Mouse (Mus musculus) testis, adult 2 months (tissue): ENCODE measurements around the gene Tubb3. TPM values are rescaled to one million over a fixed set of nuclear protein-coding genes. Genes with fewer than 3 reads are reported as not detected.
"Not testable (repeated sequence)": the region's sequence is repeated elsewhere in the genome, so short reads cannot be mapped to it uniquely, and the experiment has no call there.

Experiments used
- H3K27ac ChIP-seq: fragments of 200-500 bp; 2 replicates; pipeline ENCODE4 v1.5.1; 2012; ENCODE audit warnings: low read depth, low read length; ENCODE audit not compliant: control insufficient read depth, insufficient read depth
- H3K27me3 ChIP-seq: fragments of 200-500 bp; 2 replicates; pipeline ENCODE4 v1.6.1; 2012; ENCODE audit warnings: mild to moderate bottlenecking, low read length, moderate library complexity; ENCODE audit not compliant: control insufficient read depth, insufficient read depth
- H3K36me3 ChIP-seq: fragments of 200-500 bp; 2 replicates; pipeline ENCODE4 v1.6.1; 2012; ENCODE audit warnings: mild to moderate bottlenecking, low read length; ENCODE audit not compliant: control insufficient read depth, insufficient read depth
- H3K4me1 ChIP-seq: fragments of 200-500 bp; 2 replicates; pipeline ENCODE4 v1.6.1; 2012; ENCODE audit warnings: low read length; ENCODE audit not compliant: control insufficient read depth, insufficient read depth
- H3K4me3 ChIP-seq: fragments of 200-500 bp; 2 replicates; pipeline ENCODE4 v1.5.1; 2012; ENCODE audit warnings: low read depth, mild to moderate bottlenecking, low read length, moderate library complexity, mixed read lengths; ENCODE audit not compliant: control insufficient read depth
- CTCF ChIP-seq: fragments of 200-500 bp; IDR thresholded peaks from 2 replicates; pipeline ENCODE4 v1.5.1; 2012; ENCODE audit warnings: low read depth, mild to moderate bottlenecking, inconsistent platforms, low read length, moderate library complexity; ENCODE audit not compliant: control insufficient read depth, insufficient read depth, insufficient replicate concordance
- POLR2A ChIP-seq: fragments of 200-500 bp; IDR thresholded peaks from 2 replicates; pipeline ENCODE4 v1.6.1; 2012; ENCODE audit warnings: low read depth, mild to moderate bottlenecking, inconsistent platforms, low read length, moderate library complexity; ENCODE audit not compliant: control insufficient read depth
- polyA plus RNA-seq: library from polyadenylated mRNA; depleted of rRNA; stranded (reverse); fragments of >200 nt; gene quantifications from 2 replicates; pipeline ENCODE4 v1.2.3, GENCODE M21; 2012

Gene Tubb3
- polyA plus RNA-seq, 1 experiment = 48.7 TPM

GRCm38 (mm10) chr8:123428939-123429721 lies 17.9 kb downstream of the Tubb3 start:
- Histone ChIP-seq H3K27me3 (no peaks in the 10 kb centered on the region), H3K36me3 (no peaks in the 10 kb centered on the region), H3K4me3 (no peak overlapping the region), H3K4me1 (no peaks in the 10 kb centered on the region), H3K27ac (no peak overlapping the region)
- TF ChIP-seq CTCF (no peak), POLR2A (no peak)

DNA sequence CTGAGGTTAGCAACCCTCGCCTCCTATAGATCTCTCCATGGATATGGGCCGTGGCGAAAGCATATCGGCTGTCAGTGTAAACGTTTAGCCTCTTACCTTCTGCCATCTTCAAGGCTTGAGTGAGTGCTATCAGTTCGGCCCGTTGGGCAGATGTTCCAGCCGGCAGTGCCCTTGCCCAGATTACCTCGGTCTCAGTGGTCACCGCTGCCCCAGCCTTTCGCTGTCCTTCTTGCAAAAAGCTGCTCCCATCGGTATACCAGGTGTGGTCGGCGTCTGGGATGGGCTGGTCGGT lies 18.4 kb downstream of the Tubb3 start:
- H3K4me3 ChIP-seq, H3K4me1 ChIP-seq, H3K27me3 ChIP-seq, H3K36me3 ChIP-seq, H3K27ac ChIP-seq: not testable (repeated sequence)

- H3K4me1 ChIP-seq, H3K27me3 ChIP-seq, H3K4me3 ChIP-seq, H3K36me3 ChIP-seq, H3K27ac ChIP-seq: not testable (repeated sequence)
These were observed 19.7 kb downstream of the Tubb3 start for GRCm38 (mm10) chr8:123430936-123431335.

- Histone ChIP-seq H3K4me1 (no peaks in the 10 kb centered on the region), H3K27ac (no peak overlapping the region), H3K4me3 (no peak overlapping the region), H3K36me3 (no peaks in the 10 kb centered on the region), H3K27me3 (no peaks in the 10 kb centered on the region)
- TF ChIP-seq POLR2A = no peak
- no peak for TF ChIP-seq CTCF
These were observed 20.6 kb downstream of the Tubb3 start for GRCm38 (mm10) chr8:123431616-123432365.

- Histone ChIP-seq H3K36me3 (no peaks in the 10 kb centered on the region), H3K4me1 (no peaks in the 10 kb centered on the region), H3K4me3 (no peak overlapping the region), H3K27me3 (no peaks in the 10 kb centered on the region), H3K27ac (no peak overlapping the region)
- no peak for TF ChIP-seq POLR2A
- no peak for TF ChIP-seq CTCF
These were observed 21.2 kb downstream of the Tubb3 start for GRCm38 (mm10) chr8:123432381-123432780.

- not testable (repeated sequence) for H3K27me3 ChIP-seq, H3K36me3 ChIP-seq, H3K27ac ChIP-seq, H3K4me1 ChIP-seq, H3K4me3 ChIP-seq
These were observed 22.2 kb downstream of the Tubb3 start for GRCm38 (mm10) chr8:123433241-123433974.

- no peaks in the 10 kb centered on the region for H3K27me3 ChIP-seq
- no peak for TF ChIP-seq CTCF
- no peak for TF ChIP-seq POLR2A
- H3K4me3 ChIP-seq = no peak overlapping the region
- no peaks in the 10 kb centered on the region for H3K36me3 ChIP-seq
- peaks cover 12% of the 10 kb centered on the region for H3K4me1 ChIP-seq
- H3K27ac ChIP-seq = no peak overlapping the region
These were observed 30.6 kb downstream of the Tubb3 start for GRCm38 (mm10) chr8:123441788-123442187.

DNA sequence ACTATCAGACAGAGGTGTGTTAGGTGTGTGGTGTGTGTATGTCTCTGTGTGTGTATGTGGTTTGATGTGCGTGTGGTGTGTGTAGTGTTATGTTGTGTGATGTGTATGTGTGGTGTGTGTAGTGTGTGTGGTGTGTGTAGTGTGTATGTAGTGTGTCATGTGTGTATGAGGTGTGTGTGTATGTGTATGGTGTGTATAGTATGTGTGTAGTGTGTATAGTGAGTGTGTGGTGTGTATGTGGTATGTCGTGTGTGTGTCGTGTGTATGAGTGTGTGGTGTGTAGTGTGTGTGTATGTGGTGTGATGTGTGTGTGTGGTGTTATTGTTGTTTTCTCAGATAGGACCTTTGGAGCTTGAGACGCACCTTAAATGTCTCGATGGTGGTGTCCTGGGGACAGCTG lies 31.1 kb downstream of the Tubb3 start:
- H3K27me3 ChIP-seq = no peaks in the 10 kb centered on the region
- no peak overlapping the region for H3K4me3 ChIP-seq
- H3K27ac ChIP-seq = no peak overlapping the region
- no peaks in the 10 kb centered on the region for H3K36me3 ChIP-seq
- peaks cover 12% of the 10 kb centered on the region for H3K4me1 ChIP-seq
- TF ChIP-seq CTCF (no peak), POLR2A (no peak)
